Mouse (Mus musculus): ENCODE results near the gene Rnf224. TPM values are rescaled to one million over a fixed set of nuclear protein-coding genes. Genes with fewer than 3 reads are reported as not detected.
A peak's percentile ranks its signal among the peaks of the same experiment; 100 is the strongest.
"Not testable (repeated sequence)": the region's sequence is repeated elsewhere in the genome, so short reads cannot be mapped to it uniquely, and the experiment has no call there.

Gene Rnf224
- polyA plus RNA-seq, 1 experiment from 2014 or later = not detected

DNA sequence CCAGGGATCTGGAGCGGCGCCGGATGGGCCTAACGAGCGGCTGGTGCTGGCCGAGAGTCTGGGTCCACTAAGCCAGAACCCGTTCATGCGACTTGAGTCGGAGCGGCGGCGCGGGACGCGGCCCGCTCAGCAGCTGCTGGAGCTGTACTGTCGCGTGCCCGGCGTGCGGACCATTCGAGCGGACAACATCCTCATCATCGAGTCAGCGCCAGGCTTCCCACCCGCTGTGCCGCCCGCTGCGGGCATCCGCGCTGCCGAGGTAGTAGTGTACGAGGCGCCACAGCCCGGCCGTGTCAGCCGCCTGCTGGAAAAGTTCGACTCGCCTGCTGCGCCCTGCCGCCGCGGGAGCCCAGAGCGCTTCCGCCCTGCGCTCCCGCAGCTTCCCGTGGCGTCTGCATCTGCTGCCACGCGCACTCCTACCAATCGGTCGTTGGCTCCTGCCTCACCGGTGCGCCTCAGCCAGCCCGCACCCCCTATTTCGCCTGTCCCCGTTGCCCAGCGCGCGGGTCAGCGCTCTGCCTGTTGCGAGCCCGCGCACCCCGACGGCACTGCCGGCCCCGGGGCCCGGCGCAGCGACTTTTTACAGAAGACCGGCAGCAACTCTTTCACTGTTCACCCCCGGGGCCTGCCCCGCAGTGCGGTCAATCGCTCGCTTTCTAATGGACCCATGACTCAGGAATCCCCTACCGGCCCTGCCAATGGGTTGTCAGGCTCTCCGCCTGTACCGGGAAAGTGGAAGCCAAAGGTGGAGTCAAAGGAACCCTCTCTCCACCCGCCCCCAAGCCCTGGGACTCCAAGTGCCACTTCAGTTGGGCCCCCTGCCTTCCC, 26.4 kb upstream of the Rnf224 start:
- ATAC-seq (replicated peaks; ENCODE audit: insufficient number of reproducible peaks, low FRiP score, low TSS enrichment, low read depth) (peak; percentile 3; the same call in 1 of the 2 replicates), DNase-seq (ENCODE audit: low spot score) (peak; percentile 35)
- Histone ChIP-seq H3K9ac (replicated peaks; ENCODE audit: low read length) (peak overlapping the region; percentile 66), H3K4me2 (ENCODE audit: low read depth, low read length) (peak overlapping the region; percentile 93), H3K4me1 (ENCODE audit: control insufficient read depth, insufficient read depth, low read length) (peaks cover 9% of the 10 kb centered on the region), H3K27ac (replicated peaks; ENCODE audit: low read depth, low read length) (no peak overlapping the region), H3K36me3 (replicated peaks; ENCODE audit: control insufficient read depth, insufficient read depth, low read depth, low read length) (no peaks in the 10 kb centered on the region), H3K27me3 (ENCODE audit: control insufficient read depth, insufficient read depth, low read length) (peaks cover 12% of the 10 kb centered on the region), H3K4me3 (ENCODE audit: low read depth, low read length) (peak overlapping the region; percentile 66), H3K9me3 (replicated peaks; ENCODE audit: control insufficient read depth, low read length) (no peaks in the 10 kb centered on the region)
- WGBS = under 1% methylated on average over 76 of the region's 82 CpGs

DNA sequence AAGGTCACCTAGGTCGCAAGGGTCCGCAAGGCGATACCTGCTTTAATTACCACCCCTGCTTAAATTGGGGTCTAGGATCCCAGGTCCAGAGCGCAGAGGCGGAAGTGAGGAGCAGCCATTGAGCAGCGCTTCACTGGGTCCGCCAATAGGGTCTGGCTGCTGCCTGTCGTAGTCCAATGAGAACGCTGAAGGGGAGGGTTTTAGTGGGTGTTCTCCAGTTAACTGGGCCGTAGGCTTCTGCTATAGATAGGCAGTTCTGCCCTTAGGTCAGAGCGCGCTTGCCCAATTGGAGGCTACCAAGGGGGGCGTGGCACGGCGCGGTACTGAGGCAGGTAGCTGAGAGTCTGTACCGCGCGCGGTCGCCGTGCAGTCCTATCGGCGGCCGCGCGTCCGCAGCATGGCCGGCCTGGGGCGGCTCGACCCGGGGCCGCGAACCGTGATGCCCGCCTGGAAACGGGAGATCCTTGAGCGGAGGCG, 25.7 kb upstream of the Rnf224 start, which contains the start of gene Tprn:
Gene Tprn, plus strand, starts transcription at position 328 of the 477 bp plus-strand sequence.
- Histone ChIP-seq H3K27ac (replicated peaks; ENCODE audit: low read depth, low read length) (no peak within 1 kb of the TSS), H3K4me1 (ENCODE audit: control insufficient read depth, insufficient read depth, low read length) (peaks cover 9% of the 10 kb centered on the region)

DNA sequence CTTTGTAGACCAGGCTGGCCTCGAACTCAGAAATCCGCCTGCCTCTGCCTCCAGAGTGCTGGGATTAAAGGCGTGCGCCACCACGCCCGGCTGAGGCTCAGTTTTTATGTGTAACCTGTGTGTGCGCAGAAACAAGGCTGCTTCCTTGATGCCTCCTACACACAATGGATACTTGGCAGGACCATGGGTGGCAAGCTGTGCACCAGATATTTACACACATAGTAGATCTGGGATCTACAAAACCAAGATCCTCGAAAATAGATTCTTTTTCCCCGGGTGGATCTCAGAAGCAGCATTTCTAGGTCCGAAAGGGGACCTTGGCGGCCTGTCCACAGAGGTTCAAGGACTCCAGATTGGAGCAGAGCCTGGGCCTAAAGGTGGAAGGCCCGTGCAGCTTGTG, 25.3 kb upstream of the Rnf224 start:
- H3K9me3 ChIP-seq (replicated peaks; ENCODE audit: control insufficient read depth, low read length) = no peaks in the 10 kb centered on the region
- no peak for DNase-seq (ENCODE audit: low spot score)
- peak overlapping the region; percentile 29 for H3K9ac ChIP-seq (replicated peaks; ENCODE audit: low read length)
- H3K27me3 ChIP-seq (ENCODE audit: control insufficient read depth, insufficient read depth, low read length) = peaks cover 12% of the 10 kb centered on the region
- H3K4me3 ChIP-seq (ENCODE audit: low read depth, low read length) = peak overlapping the region; percentile 66
- H3K4me1 ChIP-seq (ENCODE audit: control insufficient read depth, insufficient read depth, low read length) = peaks cover 9% of the 10 kb centered on the region
- peak overlapping the region; percentile 93 for H3K4me2 ChIP-seq (ENCODE audit: low read depth, low read length)
- 48% methylated on average over 12 of the region's 12 CpGs for WGBS
- H3K27ac ChIP-seq (replicated peaks; ENCODE audit: low read depth, low read length) = no peak overlapping the region
- no peak for ATAC-seq (replicated peaks; ENCODE audit: insufficient number of reproducible peaks, low FRiP score, low TSS enrichment, low read depth)
- H3K36me3 ChIP-seq (replicated peaks; ENCODE audit: control insufficient read depth, insufficient read depth, low read depth, low read length) = no peaks in the 10 kb centered on the region

More for the DNA sequence above, 25.7 kb upstream of the Rnf224 start, which contains the start of gene Tprn:
- Histone ChIP-seq H3K9ac (replicated peaks; ENCODE audit: low read length) (peak within 1 kb of the TSS; percentile 66), H3K4me3 (ENCODE audit: low read depth, low read length) (peak within 1 kb of the TSS; percentile 66), H3K36me3 (replicated peaks; ENCODE audit: control insufficient read depth, insufficient read depth, low read depth, low read length) (no peaks in the 10 kb centered on the region), H3K9me3 (replicated peaks; ENCODE audit: control insufficient read depth, low read length) (no peaks in the 10 kb centered on the region), H3K4me2 (ENCODE audit: low read depth, low read length) (peak within 1 kb of the TSS; percentile 93), H3K27me3 (ENCODE audit: control insufficient read depth, insufficient read depth, low read length) (peaks cover 12% of the 10 kb centered on the region)
- ATAC-seq (replicated peaks; ENCODE audit: insufficient number of reproducible peaks, low FRiP score, low TSS enrichment, low read depth) (peak; percentile 99), DNase-seq (ENCODE audit: low spot score) (peak; percentile 97)
- 0% methylated on average over 39 of the region's 39 CpGs for WGBS

DNA sequence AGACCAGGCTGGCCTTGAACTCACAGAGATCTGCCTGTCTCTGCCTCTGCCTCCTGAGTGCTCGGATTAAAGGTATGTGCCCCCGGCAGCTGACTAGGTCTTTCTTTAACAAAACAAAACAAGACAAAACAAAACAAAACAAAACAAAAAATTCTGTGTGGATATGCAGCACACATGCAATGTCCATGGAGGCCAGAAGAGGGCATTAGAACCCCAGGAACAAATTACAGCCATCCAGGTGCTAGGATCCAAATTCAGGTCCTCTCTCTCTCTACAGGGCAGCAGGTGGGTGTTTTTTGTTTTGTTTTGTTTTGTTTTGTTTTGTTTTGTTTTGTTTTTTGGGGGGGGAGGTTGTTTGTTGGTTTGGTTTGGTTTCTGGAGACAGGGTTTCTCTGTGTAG, 22.3 kb upstream of the Rnf224 start:
- Histone ChIP-seq H3K4me3 (ENCODE audit: low read depth, low read length) (no peak overlapping the region), H3K9ac (replicated peaks; ENCODE audit: low read length) (no peak overlapping the region), H3K27ac (replicated peaks; ENCODE audit: low read depth, low read length) (no peak overlapping the region), H3K27me3 (ENCODE audit: control insufficient read depth, insufficient read depth, low read length) (peaks cover 4% of the 10 kb centered on the region), H3K9me3 (replicated peaks; ENCODE audit: control insufficient read depth, low read length) (no peaks in the 10 kb centered on the region), H3K4me1 (ENCODE audit: control insufficient read depth, insufficient read depth, low read length) (peaks cover 7% of the 10 kb centered on the region), H3K4me2 (ENCODE audit: low read depth, low read length) (no peak overlapping the region), H3K36me3 (replicated peaks; ENCODE audit: control insufficient read depth, insufficient read depth, low read depth, low read length) (no peaks in the 10 kb centered on the region)
- no peak for ATAC-seq (replicated peaks; ENCODE audit: insufficient number of reproducible peaks, low FRiP score, low TSS enrichment, low read depth)
- WGBS = 60% methylated on average over 2 of the region's 2 CpGs
- no peak for DNase-seq (ENCODE audit: low spot score)

DNA sequence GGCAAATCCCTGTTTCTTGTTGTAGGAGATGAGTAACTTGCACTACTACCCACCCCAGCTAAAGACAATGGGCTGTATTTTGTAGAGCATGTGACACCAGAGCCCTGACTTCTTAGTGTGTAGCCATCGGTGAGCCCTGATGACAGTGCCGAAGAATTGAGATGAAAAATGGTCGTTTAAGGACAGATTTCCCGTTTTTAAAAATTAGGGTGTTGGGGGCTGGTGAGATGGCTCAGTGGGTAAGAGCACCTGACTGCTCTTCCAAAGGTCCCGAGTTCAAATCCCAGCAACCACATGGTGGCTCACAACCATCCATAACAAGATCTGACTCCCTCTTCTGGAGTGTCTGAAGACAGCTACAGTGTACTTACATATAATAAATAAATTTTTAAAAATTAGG, 20.7 kb upstream of the Rnf224 start:
- 92% methylated on average over 5 of the region's 5 CpGs for WGBS
- H3K4me3 ChIP-seq (ENCODE audit: low read depth, low read length); H3K4me2 ChIP-seq (ENCODE audit: low read depth, low read length); H3K27ac ChIP-seq (replicated peaks; ENCODE audit: low read depth, low read length); DNase-seq (ENCODE audit: low spot score); H3K9ac ChIP-seq (replicated peaks; ENCODE audit: low read length); H3K4me1 ChIP-seq (ENCODE audit: control insufficient read depth, insufficient read depth, low read length); H3K36me3 ChIP-seq (replicated peaks; ENCODE audit: control insufficient read depth, insufficient read depth, low read depth, low read length); ATAC-seq (replicated peaks; ENCODE audit: insufficient number of reproducible peaks, low FRiP score, low TSS enrichment, low read depth); H3K27me3 ChIP-seq (ENCODE audit: control insufficient read depth, insufficient read depth, low read length); H3K9me3 ChIP-seq (replicated peaks; ENCODE audit: control insufficient read depth, low read length): not testable (repeated sequence)

DNA sequence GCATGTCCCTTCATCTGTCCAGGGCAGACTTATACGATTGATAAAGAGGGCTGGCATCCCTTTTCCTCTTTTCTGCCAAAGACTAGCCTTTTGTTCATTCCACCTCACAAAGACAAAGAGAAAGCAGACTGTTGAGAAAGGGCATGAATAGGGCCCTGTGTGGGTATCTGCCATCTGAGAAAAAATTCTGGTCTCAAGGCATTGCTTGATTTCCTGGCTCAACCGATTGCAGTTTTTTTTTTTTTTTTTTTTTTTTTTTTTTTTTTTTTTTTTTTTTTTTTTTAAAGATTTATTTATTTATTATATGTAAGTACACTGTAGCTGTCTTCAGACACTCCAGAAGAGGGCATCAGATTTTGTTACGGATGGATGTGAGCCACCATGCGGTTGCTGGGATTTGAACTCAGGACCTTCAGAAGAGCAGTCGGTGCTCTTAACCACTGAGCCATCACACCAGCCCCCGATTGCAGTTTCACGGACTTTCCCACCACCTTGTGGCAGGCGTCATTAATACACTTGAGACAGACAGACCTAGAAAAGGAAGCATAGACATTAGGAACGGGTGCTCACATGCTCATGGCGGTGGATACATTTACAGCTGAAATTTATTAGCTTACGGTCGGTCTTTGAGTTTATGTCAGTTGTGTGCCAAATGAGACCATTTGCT, 20.0 kb upstream of the Rnf224 start:
- not testable (repeated sequence) for H3K9me3 ChIP-seq (replicated peaks; ENCODE audit: control insufficient read depth, low read length); ATAC-seq (replicated peaks; ENCODE audit: insufficient number of reproducible peaks, low FRiP score, low TSS enrichment, low read depth); H3K4me1 ChIP-seq (ENCODE audit: control insufficient read depth, insufficient read depth, low read length); H3K36me3 ChIP-seq (replicated peaks; ENCODE audit: control insufficient read depth, insufficient read depth, low read depth, low read length); H3K27me3 ChIP-seq (ENCODE audit: control insufficient read depth, insufficient read depth, low read length); H3K27ac ChIP-seq (replicated peaks; ENCODE audit: low read depth, low read length); DNase-seq (ENCODE audit: low spot score)
- peak overlapping the region; percentile 90 for H3K4me2 ChIP-seq (ENCODE audit: low read depth, low read length)
- peak overlapping the region; percentile 97; the same call in 1 of the 2 replicates for H3K4me3 ChIP-seq (ENCODE audit: low read depth, low read length)
- WGBS = 66% methylated on average over 11 of the region's 12 CpGs
- peak overlapping the region; percentile 89 for H3K9ac ChIP-seq (replicated peaks; ENCODE audit: low read length)

DNA sequence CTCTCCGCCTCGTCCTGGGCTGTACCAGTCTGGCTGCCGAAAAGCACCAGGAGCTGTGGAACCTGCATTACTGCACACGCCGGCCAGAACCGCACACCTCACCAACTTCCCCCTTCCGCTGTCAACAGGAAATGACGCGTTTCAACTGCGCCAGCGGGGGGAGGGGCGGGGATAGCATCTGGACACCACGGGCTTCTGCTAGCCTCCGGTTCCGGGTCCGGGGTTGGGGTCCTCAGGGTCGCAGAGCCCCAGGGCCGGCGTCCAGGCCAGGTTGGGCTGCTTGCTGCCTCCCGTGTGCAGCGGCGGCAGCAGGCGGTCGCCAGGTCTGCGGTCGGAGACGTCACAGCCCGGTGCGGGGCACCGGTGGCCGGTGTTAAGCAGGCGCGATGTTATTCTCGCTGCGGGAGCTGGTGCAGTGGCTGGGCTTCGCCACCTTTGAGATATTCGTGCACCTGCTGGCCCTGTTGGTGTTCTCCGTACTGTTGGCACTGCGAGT, 18.7 kb upstream of the Rnf224 start, which contains the start of gene Tmem203:
Gene Tmem203, plus strand, starts transcription at position 156 of the 496 bp plus-strand sequence.
- Histone ChIP-seq H3K9me3 (replicated peaks; ENCODE audit: control insufficient read depth, low read length) (no peaks in the 10 kb centered on the region), H3K9ac (replicated peaks; ENCODE audit: low read length) (peak within 1 kb of the TSS; percentile 89), H3K36me3 (replicated peaks; ENCODE audit: control insufficient read depth, insufficient read depth, low read depth, low read length) (no peaks in the 10 kb centered on the region), H3K27ac (replicated peaks; ENCODE audit: low read depth, low read length) (peak within 1 kb of the TSS; percentile 56; the same call in 1 of the 2 replicates), H3K4me1 (ENCODE audit: control insufficient read depth, insufficient read depth, low read length) (no peaks in the 10 kb centered on the region; the same call in 1 of the 2 replicates), H3K4me3 (ENCODE audit: low read depth, low read length) (peak within 1 kb of the TSS; percentile 97), H3K4me2 (ENCODE audit: low read depth, low read length) (peak within 1 kb of the TSS; percentile 90), H3K27me3 (ENCODE audit: control insufficient read depth, insufficient read depth, low read length) (no peaks in the 10 kb centered on the region)
- WGBS = under 1% methylated on average over 39 of the region's 39 CpGs
- DNase-seq (ENCODE audit: low spot score) (peak; percentile 96), ATAC-seq (replicated peaks; ENCODE audit: insufficient number of reproducible peaks, low FRiP score, low TSS enrichment, low read depth) (peak; percentile 87)
